Mouse (Mus musculus) forebrain, embryonic 14.5 days (tissue): ENCODE measurements around the gene Sirt6. TPM values are rescaled to one million over a fixed set of nuclear protein-coding genes. Genes with fewer than 3 reads are reported as not detected.

ENCODE experiments used
- ATAC-seq: fragments of 200-750 bp; cut with Nextera tagmentation; 2 replicates; pipeline ENCODE4 v1.8.0; 2017; ENCODE audit warnings: mild to moderate bottlenecking, moderate library complexity
- DNase-seq: peaks from one replicate; pipeline ENCODE4 v3.0.0-alpha.2; 2015; ENCODE audit warnings: low spot score
- H3K27ac ChIP-seq: fragments of 300-500 bp; sonication (generic); 2 replicates; pipeline ENCODE4 v1.5.1; 2014; ENCODE audit warnings: low read depth, mild to moderate bottlenecking, control low read depth, low read length, moderate library complexity
- H3K27me3 ChIP-seq: fragments of 300-500 bp; sonication (generic); replicated peaks from 2 replicates; pipeline ENCODE4 v1.6.1; 2014; ENCODE audit warnings: low read length, control low read depth, mixed read lengths; ENCODE audit not compliant: control insufficient read depth, insufficient read depth
- H3K36me3 ChIP-seq: fragments of 300-500 bp; sonication (generic); 2 replicates; pipeline ENCODE4 v1.6.1; 2014; ENCODE audit warnings: low read length, control low read depth; ENCODE audit not compliant: control insufficient read depth, insufficient read depth
- H3K4me1 ChIP-seq: fragments of 300-500 bp; sonication (generic); 2 replicates; pipeline ENCODE4 v1.6.1; 2014; ENCODE audit warnings: antibody characterized with exemption, low read length, control low read depth; ENCODE audit not compliant: control insufficient read depth, insufficient read depth
- H3K4me2 ChIP-seq: fragments of 300-500 bp; sonication (generic); 2 replicates; pipeline ENCODE4 v1.6.1; 2014; ENCODE audit warnings: mild to moderate bottlenecking, control low read depth, low read length
- H3K4me3 ChIP-seq: fragments of 300-500 bp; sonication (generic); 2 replicates; pipeline ENCODE4 v1.5.1; 2014; ENCODE audit warnings: low read depth, low read length, control low read depth
- H3K9ac ChIP-seq: fragments of 300-500 bp; sonication (generic); 2 replicates; pipeline ENCODE4 v1.6.1; 2014; ENCODE audit warnings: mild to moderate bottlenecking, low read length, control low read depth, moderate library complexity
- H3K9me3 ChIP-seq: fragments of 300-500 bp; sonication (generic); replicated peaks from 2 replicates; pipeline ENCODE4 v1.6.1; 2016; ENCODE audit warnings: low read length, control low read depth, mixed read lengths; ENCODE audit not compliant: control insufficient read depth
- WGBS: fragments of 180-500 bp; shearing (Covaris S2); extraction: QIAGEN DNeasy Blood & Tissue Kit; methylation state at CpG from one replicate; pipeline ENCODE4 v1.1.7; 2014; 5-methylcytosine and 5-hydroxymethylcytosine counted together
- polyA plus RNA-seq: library from polyadenylated mRNA; unstranded; fragments of >200 nt; fragmentation: Nextera tagmentation; extraction: Ambion mirVana; gene quantifications from 2 replicates; pipeline ENCODE4 v1.2.1, GENCODE M21; 2014

Gene Sirt6
- polyA plus RNA-seq, 1 experiment from 2014 or later = 47.4 TPM

DNA sequence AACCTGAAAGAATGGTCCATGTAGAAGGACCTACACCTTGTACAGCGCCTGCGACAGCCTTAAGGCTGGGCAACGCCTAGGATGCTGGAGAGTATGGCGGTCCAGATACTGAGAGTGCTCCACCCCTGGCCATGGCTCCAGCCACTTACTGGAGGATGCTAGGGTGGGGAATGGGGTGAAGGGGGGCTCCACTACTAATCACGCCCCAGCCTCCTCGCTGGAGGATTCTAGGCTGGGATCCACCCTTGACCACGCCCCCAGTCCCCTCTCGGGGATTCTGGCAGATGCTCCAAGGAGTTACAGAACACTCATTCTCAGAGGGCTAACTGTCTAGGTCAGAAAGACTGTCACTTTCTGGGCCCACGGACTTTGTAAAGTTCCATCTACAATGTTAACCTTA, 54.6 kb downstream of the Sirt6 start:
- WGBS = 7% methylated on average over 9 of the region's 9 CpGs
- Histone ChIP-seq H3K36me3 (no peaks in the 10 kb centered on the region), H3K27ac (no peak overlapping the region), H3K9ac (no peak overlapping the region), H3K27me3 (peaks cover 26% of the 10 kb centered on the region), H3K4me2 (no peak overlapping the region), H3K9me3 (no peaks in the 10 kb centered on the region), H3K4me3 (no peak overlapping the region), H3K4me1 (peaks cover 39% of the 10 kb centered on the region)
- ATAC-seq (no peak), DNase-seq (no peak)

DNA sequence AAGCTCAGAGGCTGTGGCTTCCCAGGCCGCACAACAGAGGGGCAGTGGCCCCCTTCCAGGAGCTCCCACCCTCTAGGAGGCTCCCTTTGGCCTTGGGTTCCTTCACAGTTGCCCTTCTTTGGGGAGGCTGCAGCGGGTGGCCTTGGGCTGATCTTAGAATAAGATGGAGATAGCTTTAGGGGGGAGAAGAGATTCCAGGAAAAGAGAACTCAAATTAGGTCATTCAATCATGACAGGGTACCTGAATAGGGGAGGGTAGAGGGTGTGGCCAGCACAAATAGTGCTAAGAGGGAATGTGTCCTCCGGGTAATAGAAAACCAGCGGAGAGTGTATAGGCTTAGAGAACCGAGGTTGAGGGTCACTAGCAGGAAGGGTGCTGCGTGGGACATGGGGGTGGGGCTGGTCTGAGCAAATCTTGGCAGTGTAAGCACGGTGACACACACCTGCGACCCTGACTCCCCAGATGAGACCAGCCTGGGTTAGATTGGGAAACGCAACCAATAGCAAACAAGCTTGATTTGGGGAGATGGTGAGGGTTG, 55.4 kb downstream of the Sirt6 start:
- 2% methylated on average over 9 of the region's 9 CpGs for WGBS
- no peak overlapping the region for H3K9ac ChIP-seq

More for the DNA sequence above, 55.4 kb downstream of the Sirt6 start:
- peaks cover 26% of the 10 kb centered on the region for H3K27me3 ChIP-seq
- ATAC-seq (no peak; the same call in 1 of the 2 replicates), DNase-seq (no peak)
- H3K4me3 ChIP-seq = 0 out of 2 replicates have a peak overlapping the region, but pooled peaks have one; percentile 8
- H3K27ac ChIP-seq = no peak overlapping the region
- peaks cover under 1% of the 10 kb centered on the region; the same call in 1 of the 2 replicates for H3K36me3 ChIP-seq
- peak overlapping the region; percentile 85 for H3K4me2 ChIP-seq
- H3K9me3 ChIP-seq = no peaks in the 10 kb centered on the region
- H3K4me1 ChIP-seq = peaks cover 39% of the 10 kb centered on the region

Other genes with a start within 250 kb of the Sirt6 start
- 101 and 109 TPM in 2 replicates for gene Fzr1, start 249.3 kb downstream of the Sirt6 start, polyA plus RNA-seq
- gene Dohh, start 243.4 kb downstream of the Sirt6 start, polyA plus RNA-seq = 78.7 and 78.8 TPM in 2 replicates
- 3.6 and 4.8 TPM in 2 replicates for gene Gm48551, start 243.3 kb downstream of the Sirt6 start, polyA plus RNA-seq
- 0.65 and 0.69 TPM in 2 replicates for gene Gm48552, start 238.8 kb downstream of the Sirt6 start, polyA plus RNA-seq
- 1.5 and 2.0 TPM in 2 replicates for gene Smim24, start 234.7 kb downstream of the Sirt6 start, polyA plus RNA-seq
- 16.6 and 17.9 TPM in 2 replicates for gene Nfic, start 172.2 kb downstream of the Sirt6 start, polyA plus RNA-seq
- 57.9 and 69.6 TPM in 2 replicates for gene Celf5, start 145.1 kb downstream of the Sirt6 start, polyA plus RNA-seq
- 36.8 and 52.0 TPM in 2 replicates for gene Ncln, start 131.4 kb downstream of the Sirt6 start, polyA plus RNA-seq
- gene S1pr4, start 127.7 kb downstream of the Sirt6 start, polyA plus RNA-seq = 0.26 and 0.53 TPM in 2 replicates
- gene Gna15, start 103.6 kb downstream of the Sirt6 start, polyA plus RNA-seq = 0.90 and 1.2 TPM in 2 replicates
- 97.6 and 98.9 TPM in 2 replicates for gene Gna11, start 82.6 kb downstream of the Sirt6 start, polyA plus RNA-seq
- 415 and 532 TPM in 2 replicates for gene Aes, start 68.3 kb downstream of the Sirt6 start, polyA plus RNA-seq
- 12.0 and 17.2 TPM in 2 replicates for gene Tle2, start 53.2 kb downstream of the Sirt6 start, polyA plus RNA-seq
- 2.4 and 2.5 TPM in 2 replicates for gene Tle6, start 26.7 kb downstream of the Sirt6 start, polyA plus RNA-seq
- gene BC025920, start 21.5 kb downstream of the Sirt6 start, polyA plus RNA-seq = 0.81 and 1.0 TPM in 2 replicates
- gene Ankrd24, start 743 bp upstream of the Sirt6 start, polyA plus RNA-seq = 5.2 and 6.3 TPM in 2 replicates
- 5.1 and 7.1 TPM in 2 replicates for gene Gm10778, start 21.3 kb upstream of the Sirt6 start, polyA plus RNA-seq
- gene Zfp433, start 77.0 kb upstream of the Sirt6 start, polyA plus RNA-seq = 20.4 and 22.1 TPM in 2 replicates
- 20.4 and 26.3 TPM in 2 replicates for gene Gm3055, start 143.4 kb upstream of the Sirt6 start, polyA plus RNA-seq
- 3.1 and 4.8 TPM in 2 replicates for gene Gm4767, start 184.4 kb upstream of the Sirt6 start, polyA plus RNA-seq
- gene Gm32687, start 236.1 kb upstream of the Sirt6 start, polyA plus RNA-seq = 12.8 and 15.7 TPM in 2 replicates